Mouse (Mus musculus): ENCODE results near the gene Cnr2.

Cnr2 gene

GRCm38 (mm10) chr4:135875991-135876582 is 19.1 kb upstream of the Cnr2 start:
- peak in 1 of 2 experiments; percentile 80 for DNase-seq (ENCODE audit: low read depth in 1 of 2, low spot score in 2 of 2)

DNA sequence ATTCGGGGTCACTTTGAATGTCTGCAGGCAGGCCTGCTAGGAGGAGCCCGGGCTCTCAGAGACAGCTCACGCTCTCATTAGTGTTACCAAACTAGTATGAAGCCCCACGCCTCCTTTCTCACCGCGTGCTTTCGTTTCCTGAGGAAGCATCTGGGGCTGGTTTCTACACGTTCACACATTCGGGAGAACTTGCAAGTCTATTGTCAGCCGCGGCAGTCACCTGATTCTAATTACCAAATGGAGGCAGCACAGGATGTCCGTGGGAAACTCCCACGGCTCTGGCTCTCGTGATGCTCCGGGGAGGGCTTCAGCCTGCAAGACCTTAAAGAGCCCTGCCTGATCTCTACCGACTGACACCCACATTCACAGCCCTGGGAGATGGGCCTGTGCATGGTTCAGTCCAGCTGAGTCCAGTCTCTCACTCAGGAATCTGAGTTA is 18.6 kb upstream of the Cnr2 start:
- DNase-seq (ENCODE audit: low read depth in 1 of 2, low spot score in 2 of 2) = peak; percentile 89 to 94

- DNase-seq (ENCODE audit: low read depth in 1 of 2, low spot score in 2 of 2) = no peak
Observed at GRCm38 (mm10) chr4:135877742-135878141, 17.5 kb upstream of the Cnr2 start.

GRCm38 (mm10) chr4:135879021-135879420 is 16.2 kb upstream of the Cnr2 start:
- DNase-seq (ENCODE audit: low read depth in 1 of 2, low spot score in 2 of 2) = no peak

- no peak for DNase-seq (ENCODE audit: low read depth in 1 of 2, low spot score in 2 of 2)
Observed at GRCm38 (mm10) chr4:135880018-135880417, 15.2 kb upstream of the Cnr2 start.

DNA sequence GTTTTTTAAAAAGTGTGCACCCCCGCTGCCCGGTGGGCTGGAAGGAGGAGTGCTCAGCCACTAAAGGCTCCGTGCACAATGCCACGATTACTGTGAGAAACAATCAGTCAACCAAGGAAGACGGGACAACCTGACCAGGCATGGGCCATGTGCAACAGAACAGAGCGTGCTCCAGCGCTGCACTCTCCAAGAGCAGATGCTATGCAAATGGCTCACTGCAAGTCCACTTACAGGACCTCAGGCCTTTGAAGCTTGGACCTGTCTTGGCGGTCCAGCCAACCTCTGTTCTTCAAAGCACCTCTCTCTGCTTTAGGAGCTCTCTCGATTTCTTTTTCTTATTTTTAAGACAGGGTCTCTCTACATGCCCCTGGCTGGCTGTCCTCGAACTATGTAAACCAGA is 14.6 kb upstream of the Cnr2 start:
- DNase-seq (ENCODE audit: low read depth in 1 of 2, low spot score in 2 of 2) = no peak

DNA sequence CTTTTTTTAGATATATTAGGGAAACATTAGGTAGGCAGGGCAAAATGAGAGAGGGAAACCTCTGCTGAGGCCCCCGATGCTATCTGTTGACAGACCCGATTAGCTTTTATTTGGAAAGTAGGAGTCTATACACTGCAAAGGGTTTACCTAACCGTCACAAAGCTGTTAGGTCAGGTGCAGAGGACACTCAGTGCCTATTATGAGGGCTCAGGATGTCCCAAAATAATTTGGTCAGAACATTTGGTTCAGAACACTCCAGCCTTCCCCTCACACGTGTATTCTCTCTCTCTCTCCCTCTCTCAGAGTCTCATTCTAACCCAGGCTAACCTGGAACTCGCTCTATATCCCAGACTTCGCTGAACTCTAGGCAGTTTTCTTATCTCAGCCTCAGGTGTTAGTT is 13.2 kb upstream of the Cnr2 start:
- DNase-seq (ENCODE audit: low read depth in 1 of 2, low spot score in 2 of 2) = no peak

DNA sequence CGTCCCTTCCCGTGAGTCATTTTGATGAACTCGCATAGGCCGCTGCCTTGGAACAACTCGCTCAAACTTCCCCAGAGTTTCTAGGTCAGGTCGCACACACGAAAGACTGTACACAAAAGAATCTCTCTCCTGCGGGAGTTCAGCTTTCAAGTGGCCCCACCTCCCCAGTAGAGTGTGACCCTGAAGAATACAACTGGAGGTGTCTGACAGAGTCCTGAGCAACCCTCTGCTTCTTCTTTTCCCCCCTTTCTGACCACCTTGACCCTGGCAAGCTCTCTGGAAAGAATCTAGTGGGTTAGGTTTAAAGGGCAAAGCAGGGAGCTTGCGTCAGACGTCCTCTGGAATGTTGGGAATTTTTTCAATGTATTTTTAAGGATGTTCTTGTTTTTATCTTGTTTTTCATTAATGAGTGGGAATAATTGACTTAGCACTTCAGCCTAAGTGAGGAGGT is 11.8 kb upstream of the Cnr2 start:
- no peak for DNase-seq (ENCODE audit: low read depth in 1 of 2, low spot score in 2 of 2)

GRCm38 (mm10) chr4:135883881-135884516 is 11.2 kb upstream of the Cnr2 start:
- no peak for DNase-seq (ENCODE audit: low read depth in 1 of 2, low spot score in 2 of 2)

- no peak for DNase-seq (ENCODE audit: low read depth in 1 of 2, low spot score in 2 of 2)
Observed at GRCm38 (mm10) chr4:135884531-135884930, 10.7 kb upstream of the Cnr2 start.

- no peak for DNase-seq (ENCODE audit: low read depth in 1 of 2, low spot score in 2 of 2)
Observed at GRCm38 (mm10) chr4:135885676-135886075, 9.5 kb upstream of the Cnr2 start.

DNA sequence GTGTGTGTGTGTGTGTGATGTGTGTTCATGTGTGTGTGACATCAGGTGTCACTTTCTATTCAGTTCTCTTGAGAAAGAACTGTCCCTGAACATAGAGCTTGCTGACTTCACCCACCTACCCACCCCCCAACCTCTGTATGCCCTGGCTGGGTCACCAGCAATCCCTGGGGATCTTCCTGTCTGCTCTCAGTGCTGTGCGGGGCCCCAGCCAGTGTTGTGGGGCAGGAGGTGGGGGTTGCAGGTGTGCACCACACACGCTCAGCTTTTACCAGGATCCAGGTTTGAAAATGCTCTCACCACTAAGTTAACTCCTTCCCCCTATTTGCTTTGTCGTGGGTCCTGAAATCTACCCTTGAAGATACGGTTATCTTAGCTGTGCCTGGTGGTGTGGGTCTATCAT is 9.0 kb upstream of the Cnr2 start:
- DNase-seq (ENCODE audit: low read depth in 1 of 2, low spot score in 2 of 2) = no peak

GRCm38 (mm10) chr4:135888448-135889057 is 6.6 kb upstream of the Cnr2 start:
- no peak for DNase-seq (ENCODE audit: low read depth in 1 of 2, low spot score in 2 of 2)

DNA sequence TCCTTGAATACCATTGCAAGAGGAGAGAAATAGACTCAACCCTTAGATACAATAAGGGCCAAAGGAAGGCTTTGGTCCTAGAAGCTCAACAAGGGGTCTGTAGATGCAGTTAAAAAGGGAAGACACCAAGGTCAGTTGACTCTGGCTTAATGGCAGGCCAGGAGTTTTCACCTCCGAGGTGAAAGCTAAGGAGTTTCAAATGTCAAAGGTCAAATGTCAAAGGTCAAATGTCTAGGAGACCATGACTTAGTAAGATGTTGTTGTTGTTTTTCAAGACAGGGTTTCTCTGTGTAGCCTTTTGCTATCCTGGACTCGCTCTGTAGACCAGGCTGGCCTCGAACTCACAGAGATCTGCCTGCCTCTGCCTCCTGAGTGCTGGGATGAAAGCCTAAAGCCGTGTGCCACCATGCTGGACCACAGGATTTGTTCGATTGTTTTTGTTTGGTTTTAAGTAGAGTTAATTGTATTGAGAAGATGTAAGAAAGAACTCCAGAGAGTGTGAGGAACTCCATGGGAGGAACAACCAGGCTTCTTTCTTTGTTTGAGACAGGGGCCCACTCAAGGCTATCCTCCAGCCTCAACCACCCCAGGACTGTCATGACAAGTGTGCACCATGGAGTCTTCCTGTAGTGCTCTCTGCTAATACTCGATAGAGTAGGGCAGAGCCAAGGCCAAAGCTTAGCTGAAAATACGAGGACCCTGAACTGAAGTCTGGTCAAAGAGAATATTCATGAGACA is 5.9 kb upstream of the Cnr2 start:
- DNase-seq (ENCODE audit: low read depth in 1 of 2, low spot score in 2 of 2) = no peak

GRCm38 (mm10) chr4:135889884-135890283 is 5.3 kb upstream of the Cnr2 start:
- DNase-seq (ENCODE audit: low read depth in 1 of 2, low spot score in 2 of 2) = peak in 1 of 2 experiments; percentile 66

DNA sequence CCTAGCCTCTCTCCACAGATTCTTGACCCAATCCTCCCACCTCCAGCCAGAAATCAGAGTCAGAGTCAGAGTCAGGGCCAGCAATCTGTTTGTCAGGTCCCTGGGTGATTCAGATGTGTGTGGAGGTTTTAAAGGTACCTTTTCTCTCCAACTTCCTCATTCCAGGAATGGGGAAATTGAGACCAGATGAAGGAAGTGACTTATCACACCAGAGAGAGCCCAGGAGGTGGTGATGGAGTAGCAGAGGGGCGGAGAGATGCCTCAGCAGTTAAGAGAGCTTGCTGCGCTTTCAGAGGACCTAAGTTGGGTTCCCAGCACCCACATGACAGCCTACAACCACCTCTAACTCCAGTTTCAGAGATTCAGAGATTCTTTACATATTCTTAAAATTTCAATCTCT is 3.7 kb upstream of the Cnr2 start:
- DNase-seq (ENCODE audit: low read depth in 1 of 2, low spot score in 2 of 2) = no peak

DNA sequence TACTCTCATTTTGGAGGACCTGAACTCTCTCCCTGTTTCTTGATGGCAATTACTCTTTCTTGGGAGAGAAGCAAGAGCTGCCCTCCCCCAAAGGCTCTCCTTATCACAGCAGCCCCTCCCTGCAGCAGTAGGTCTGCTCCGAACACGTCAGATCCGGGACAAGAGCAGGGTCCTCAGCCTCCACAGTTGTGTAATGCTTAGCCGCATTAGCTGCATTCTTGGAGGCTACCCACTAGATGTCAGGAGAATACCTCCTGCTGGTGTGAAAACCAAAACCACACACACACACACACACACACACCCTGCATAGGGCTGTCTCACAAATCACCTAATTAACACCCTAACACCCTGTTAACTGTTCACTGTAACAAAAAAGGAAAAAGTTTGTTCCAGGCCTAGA is 2.3 kb upstream of the Cnr2 start:
- no peak for DNase-seq (ENCODE audit: low read depth in 1 of 2, low spot score in 2 of 2)

GRCm38 (mm10) chr4:135896157-135896556 is 963 bp downstream of the Cnr2 start:
- DNase-seq (ENCODE audit: low read depth in 1 of 2, low spot score in 2 of 2) = no peak

DNA sequence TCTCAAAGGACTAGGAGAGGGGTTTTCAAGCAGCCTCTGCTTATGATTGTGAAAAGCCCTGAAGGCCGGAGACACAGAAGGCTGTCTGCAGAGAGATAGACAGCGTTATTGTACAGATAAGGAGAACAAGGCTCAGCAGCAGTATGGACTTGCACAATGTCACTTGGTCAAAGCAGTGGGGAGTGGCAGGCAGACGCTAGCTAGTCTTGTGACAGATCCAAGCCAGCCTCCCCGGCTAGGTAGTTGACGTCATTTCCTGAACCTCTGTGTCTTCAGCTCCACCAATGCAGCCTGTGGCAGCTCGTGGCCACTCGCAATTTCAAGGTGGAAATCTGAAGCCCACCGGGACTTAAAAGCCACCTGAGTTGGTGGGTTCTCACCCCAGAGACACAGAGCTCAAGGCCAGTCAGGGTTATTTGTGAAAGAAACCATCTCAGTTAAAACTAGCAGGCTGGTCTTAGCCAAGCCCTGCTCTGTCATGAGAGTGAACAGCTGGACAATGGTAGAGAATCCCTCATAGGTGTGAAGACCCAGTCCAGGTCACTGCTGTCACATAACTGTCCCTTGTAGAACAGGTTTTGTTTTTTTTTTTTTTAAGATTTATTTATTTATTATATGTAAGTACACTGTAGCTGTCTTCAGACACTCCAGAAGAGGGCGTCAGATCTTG is 3.3 kb downstream of the Cnr2 start:
- DNase-seq (ENCODE audit: low read depth in 1 of 2, low spot score in 2 of 2) = peak; percentile 76 to 79

GRCm38 (mm10) chr4:135899050-135899448 is 3.9 kb downstream of the Cnr2 start:
- DNase-seq (ENCODE audit: low read depth in 1 of 2, low spot score in 2 of 2) = peak in 1 of 2 experiments; percentile 64

DNA sequence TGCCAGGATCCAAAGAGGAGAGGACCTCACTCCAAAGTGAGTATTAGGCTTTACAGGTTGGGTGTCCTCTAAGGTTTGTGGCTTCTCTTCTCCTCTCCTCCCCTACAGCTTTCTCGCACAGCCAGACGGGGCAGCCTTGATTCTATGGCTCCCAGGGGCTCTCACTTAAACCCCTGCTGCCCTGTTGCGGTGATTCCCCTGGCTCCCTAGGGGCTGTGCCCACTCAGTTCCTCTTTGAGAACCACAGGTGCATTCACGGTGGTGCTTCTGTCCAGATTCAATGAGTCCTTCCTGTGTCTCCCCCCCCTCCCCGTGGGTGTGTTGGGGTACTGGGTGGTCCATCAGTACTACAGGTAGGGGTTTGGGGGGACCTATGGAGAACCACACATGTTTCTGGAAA is 4.8 kb downstream of the Cnr2 start:
- DNase-seq (ENCODE audit: low read depth in 1 of 2, low spot score in 2 of 2) = no peak

Data from monocyte, adult 2 months (primary cell).